Mouse (Mus musculus) inflammation-experienced regulatory T-cells (primary cell): ENCODE data around the gene Ndufb10. TPM values are rescaled to one million over a fixed set of nuclear protein-coding genes. Genes with fewer than 3 reads are reported as not detected.

Experiments used
- polyA plus RNA-seq, 2 experiments: library from polyadenylated mRNA; unstranded; fragments of 100-300 nt; shearing (Covaris generic); gene quantifications; one replicate each; pipeline ENCODE4 v1.2.1; 2017

Gene Ndufb10
- polyA plus RNA-seq = 100 to 1,000 TPM; 194 to 233 TPM

GRCm38 (mm10) chr17:24724184-24724583 is at the start of gene Ndufb10:
TSS of gene Ndufb10 (minus strand) at chr17:24724478.

GRCm38 (mm10) chr17:24752415-24753394 is 28.4 kb upstream of the Ndufb10 start, which contains the start of gene Hs3st6:
TSS of gene Hs3st6 (plus strand) at chr17:24752988.

GRCm38 (mm10) chr17:24736330-24737051 is 12.2 kb upstream of the Ndufb10 start, which contains the start of gene Msrb1:
TSS of gene Msrb1 (plus strand) at chr17:24736642.

GRCm38 (mm10) chr17:24727618-24728017 is 3.3 kb upstream of the Ndufb10 start, which contains the start of gene Rpl3l:
TSS of gene Rpl3l (plus strand) at chr17:24727820.

GRCm38 (mm10) chr17:24717943-24718342 is 6.3 kb downstream of the Ndufb10 start, which contains the start of the genes Rnf151 and Rps2:
TSS of gene Rnf151 (minus strand) at chr17:24718063.
TSS of gene Rps2 (plus strand) at chr17:24718116.

GRCm38 (mm10) chr17:24706982-24707800 is 17.1 kb downstream of the Ndufb10 start, which contains the start of gene Tbl3:
TSS of gene Tbl3 (minus strand) at chr17:24707660.

GRCm38 (mm10) chr17:24696011-24696697 is 28.1 kb downstream of the Ndufb10 start, which contains the start of the genes Gfer and Noxo1:
TSS of gene Gfer (minus strand) at chr17:24696156.
TSS of gene Noxo1 (plus strand) at chr17:24696234.

GRCm38 (mm10) chr17:24689251-24690081 is 34.8 kb downstream of the Ndufb10 start, which contains the start of gene Syngr3:
TSS of gene Syngr3 (minus strand) at chr17:24689955.

Other genes starting within 250 kb of the Ndufb10 start
- 10 to 100 TPM; 20.4 to 29.8 TPM for gene Mlst8, start 245.4 kb downstream of the Ndufb10 start, polyA plus RNA-seq
- gene Caskin1, start 235.9 kb downstream of the Ndufb10 start, polyA plus RNA-seq = 1 to 10 TPM in 1 of 2 experiments, under 1 TPM in 1; 0.68 to 6.5 TPM
- 10 to 100 TPM; 71.3 to 72.8 TPM for gene Traf7, start 196.5 kb downstream of the Ndufb10 start, polyA plus RNA-seq
- 1 to 10 TPM; 5.4 to 9.0 TPM for gene Rab26, start 190.3 kb downstream of the Ndufb10 start, polyA plus RNA-seq
- gene Pkd1, start 174.6 kb downstream of the Ndufb10 start, polyA plus RNA-seq = 10 to 100 TPM; 42.0 to 67.1 TPM
- 10 to 100 TPM; 46.6 to 49.7 TPM for gene Tsc2, start 91.8 kb downstream of the Ndufb10 start, polyA plus RNA-seq
- 1 to 10 TPM; 5.8 to 8.3 TPM for gene Nthl1, start 91.8 kb downstream of the Ndufb10 start, polyA plus RNA-seq
- under 1 TPM in 1 of 2 experiments, not detected in 1; 0.68 TPM for gene Slc9a3r2, start 74.2 kb downstream of the Ndufb10 start, polyA plus RNA-seq
- not detected for gene Npw, start 66.0 kb downstream of the Ndufb10 start, polyA plus RNA-seq
- gene Zfp598, start 54.8 kb downstream of the Ndufb10 start, polyA plus RNA-seq = 10 to 100 TPM; 18.3 to 27.2 TPM
- gene Syngr3, start 34.5 kb downstream of the Ndufb10 start, polyA plus RNA-seq = 1 to 10 TPM in 1 of 2 experiments, under 1 TPM in 1; 0.42 to 1.3 TPM
- gene Gfer, start 28.3 kb downstream of the Ndufb10 start, polyA plus RNA-seq = 10 to 100 TPM; 37.0 to 38.8 TPM
- 1 to 10 TPM; 2.3 to 3.1 TPM for gene Noxo1, start 28.2 kb downstream of the Ndufb10 start, polyA plus RNA-seq
- 10 to 100 TPM; 51.3 to 56.7 TPM for gene Tbl3, start 16.8 kb downstream of the Ndufb10 start, polyA plus RNA-seq
- gene Rnf151, start 6.4 kb downstream of the Ndufb10 start, polyA plus RNA-seq = under 1 TPM in 1 of 2 experiments, not detected in 1; 0.22 TPM
- gene Rps2, start 6.4 kb downstream of the Ndufb10 start, polyA plus RNA-seq = 100 to 1,000 TPM; 677 to 785 TPM
- gene Rpl3l, start 3.3 kb upstream of the Ndufb10 start, polyA plus RNA-seq = under 1 TPM in 1 of 2 experiments, not detected in 1; 0.27 TPM
- gene Msrb1, start 12.2 kb upstream of the Ndufb10 start, polyA plus RNA-seq = 10 to 100 TPM; 11.8 to 15.4 TPM
- not detected for gene Hs3st6, start 28.5 kb upstream of the Ndufb10 start, polyA plus RNA-seq
- 1 to 10 TPM in 1 of 2 experiments, under 1 TPM in 1; 0.28 to 1.3 TPM for gene Meiob, start 79.8 kb upstream of the Ndufb10 start, polyA plus RNA-seq
- gene Hagh, start 115.7 kb upstream of the Ndufb10 start, polyA plus RNA-seq = 10 to 100 TPM; 32.9 to 51.8 TPM
- 1 to 10 TPM; 2.0 to 4.4 TPM for gene Fahd1, start 125.9 kb upstream of the Ndufb10 start, polyA plus RNA-seq
- gene Igfals, start 141.5 kb upstream of the Ndufb10 start, polyA plus RNA-seq = under 1 TPM; 0.71 to 0.89 TPM
- gene Nubp2, start 161.9 kb upstream of the Ndufb10 start, polyA plus RNA-seq = 100 to 1,000 TPM in 1 of 2 experiments, 10 to 100 TPM in 1; 98.2 to 103 TPM
- 10 to 100 TPM; 64.7 to 65.4 TPM for gene Spsb3, start 162.2 kb upstream of the Ndufb10 start, polyA plus RNA-seq
- gene Eme2, start 170.6 kb upstream of the Ndufb10 start, polyA plus RNA-seq = 10 to 100 TPM; 45.4 to 49.2 TPM
- gene Mrps34, start 170.6 kb upstream of the Ndufb10 start, polyA plus RNA-seq = 10 to 100 TPM; 75.4 to 84.7 TPM
- 10 to 100 TPM; 41.3 to 53.5 TPM for gene Nme3, start 172.0 kb upstream of the Ndufb10 start, polyA plus RNA-seq
- gene Mapk8ip3, start 212.5 kb upstream of the Ndufb10 start, polyA plus RNA-seq = 10 to 100 TPM; 47.9 to 60.0 TPM
- 10 to 100 TPM; 25.0 to 31.5 TPM for gene Jpt2, start 236.2 kb upstream of the Ndufb10 start, polyA plus RNA-seq